Mouse (Mus musculus) thymus, postnatal 36 days (tissue): ENCODE measurements around the gene Hectd4.
"Not testable (repeated sequence)": the region's sequence is repeated elsewhere in the genome, so short reads cannot be mapped to it uniquely, and the experiment has no call there.

Experiments
- DNase-seq, 2 experiments: peaks; one replicate each; pipeline ENCODE4 v3.0.0; 2022; ENCODE audit warnings: mixed read lengths in 2 of 2

Gene Hectd4

GRCm38 (mm10) chr5:121292309-121293165 is 72.5 kb downstream of the Hectd4 start:
- DNase-seq: no peak

GRCm38 (mm10) chr5:121305009-121305408 is 85.0 kb downstream of the Hectd4 start:
- DNase-seq: no peak

- DNase-seq: no peak
Measured at GRCm38 (mm10) chr5:121307620-121308019, 87.6 kb downstream of the Hectd4 start.

DNA sequence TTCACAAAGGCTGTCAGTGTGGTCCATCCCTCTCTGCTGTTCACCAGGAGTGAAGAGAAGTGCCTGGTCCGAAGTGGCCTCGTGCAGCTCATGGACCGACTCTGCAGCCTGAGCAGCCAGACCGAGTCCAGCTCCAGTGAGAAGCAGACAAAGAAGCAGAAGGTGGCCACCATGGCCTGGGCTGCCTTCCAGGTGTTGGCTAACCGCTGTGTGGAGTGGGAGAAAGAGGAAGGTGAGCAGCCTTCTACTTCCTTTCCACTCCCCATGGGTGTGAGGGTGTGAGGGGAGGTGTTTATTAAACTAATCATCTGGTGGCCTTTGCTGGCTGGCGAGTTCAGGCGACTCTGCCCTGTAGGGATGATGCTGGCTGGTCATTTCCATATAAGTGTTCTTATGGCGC is 91.6 kb downstream of the Hectd4 start:
- no peak for DNase-seq

DNA sequence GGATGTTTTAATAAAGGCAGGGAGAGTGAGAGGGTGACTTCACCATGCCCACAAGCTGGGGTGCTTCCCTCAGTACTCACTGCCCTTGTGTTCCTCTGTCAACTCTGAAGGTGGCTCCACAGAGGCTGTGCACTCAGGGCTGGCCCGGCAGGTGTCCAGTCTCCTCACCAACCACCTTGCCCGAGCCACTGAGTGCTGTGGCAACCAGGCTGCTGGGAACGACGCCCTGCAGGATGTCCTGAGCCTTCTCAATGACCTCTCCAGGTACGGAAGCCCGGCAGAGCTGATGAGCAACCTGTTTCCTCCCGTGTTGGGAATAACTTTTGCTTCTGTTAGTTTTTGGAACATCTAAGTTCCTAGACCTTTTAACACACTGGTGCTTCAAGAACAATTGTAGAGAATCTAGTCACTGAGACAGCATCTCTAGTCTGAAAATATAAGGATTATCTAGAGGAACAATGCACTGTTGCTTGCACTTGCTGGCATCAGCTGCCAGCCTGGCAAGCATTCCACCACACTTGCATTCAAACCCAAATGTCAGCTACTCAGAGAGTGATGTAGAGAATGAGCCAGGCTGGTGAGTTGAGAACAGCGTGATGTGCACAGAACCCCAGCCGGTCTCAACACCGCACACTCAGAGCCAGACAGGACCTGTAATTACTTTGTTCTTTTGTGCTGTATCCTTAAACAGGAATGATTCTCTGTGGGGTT is 93.9 kb downstream of the Hectd4 start:
- DNase-seq: no peak

GRCm38 (mm10) chr5:121326079-121326805 is 106.2 kb downstream of the Hectd4 start:
- DNase-seq: no peak

DNA sequence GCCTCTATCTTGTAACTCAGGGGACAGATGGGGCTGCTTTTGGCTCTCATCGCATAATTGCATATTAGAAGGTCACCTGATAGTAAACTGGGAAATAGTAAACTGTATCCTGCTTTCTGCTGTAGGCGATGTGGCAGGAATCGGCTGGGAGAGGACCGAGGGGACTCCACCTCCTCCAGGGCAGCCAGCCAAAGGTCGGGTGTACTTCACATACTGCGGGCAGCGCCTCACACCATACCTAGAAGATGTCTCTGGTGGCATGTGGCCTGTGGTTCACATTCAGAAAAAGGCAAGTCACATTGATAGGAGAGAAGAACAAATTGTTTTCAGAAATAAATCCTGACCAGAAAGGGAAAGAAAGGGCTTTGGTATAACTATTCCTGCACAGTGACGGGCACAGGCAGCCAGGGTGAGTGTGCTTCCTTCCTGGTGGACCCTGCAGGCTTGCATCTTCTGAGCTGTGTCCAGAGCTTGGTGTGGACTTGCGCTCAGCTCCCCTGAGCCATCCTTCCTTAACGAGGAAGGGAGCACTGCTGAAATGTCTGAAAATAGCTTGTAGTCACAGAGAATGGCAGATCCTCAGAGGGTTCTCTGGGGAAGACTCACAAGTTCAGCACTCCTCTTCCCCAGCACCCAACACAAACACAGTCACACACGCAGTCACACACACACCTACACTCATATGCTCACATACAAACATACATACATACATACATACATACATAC is 109.5 kb downstream of the Hectd4 start:
- no peak for DNase-seq

GRCm38 (mm10) chr5:121330154-121330816 is 110.3 kb downstream of the Hectd4 start:
- DNase-seq: not testable (repeated sequence)

DNA sequence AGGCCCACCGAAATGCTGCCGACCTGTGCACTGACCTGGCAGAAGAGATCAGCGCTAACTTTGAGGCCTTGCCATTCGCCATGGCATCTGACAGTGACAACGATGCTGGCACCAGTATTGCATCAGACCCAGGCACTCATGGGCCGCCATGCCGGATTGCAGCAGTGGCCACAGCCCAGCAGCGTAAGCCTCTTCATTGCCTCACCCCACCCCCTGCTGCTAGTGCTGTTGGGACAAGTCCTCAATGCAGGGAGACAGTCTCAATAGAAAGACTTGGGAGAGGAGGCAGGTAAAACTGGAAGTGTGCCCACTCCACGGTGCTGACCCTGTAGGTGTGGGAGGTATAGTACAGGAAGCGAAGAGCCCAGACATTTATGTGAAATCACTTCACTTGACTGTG is 111.7 kb downstream of the Hectd4 start:
- DNase-seq: no peak

DNA sequence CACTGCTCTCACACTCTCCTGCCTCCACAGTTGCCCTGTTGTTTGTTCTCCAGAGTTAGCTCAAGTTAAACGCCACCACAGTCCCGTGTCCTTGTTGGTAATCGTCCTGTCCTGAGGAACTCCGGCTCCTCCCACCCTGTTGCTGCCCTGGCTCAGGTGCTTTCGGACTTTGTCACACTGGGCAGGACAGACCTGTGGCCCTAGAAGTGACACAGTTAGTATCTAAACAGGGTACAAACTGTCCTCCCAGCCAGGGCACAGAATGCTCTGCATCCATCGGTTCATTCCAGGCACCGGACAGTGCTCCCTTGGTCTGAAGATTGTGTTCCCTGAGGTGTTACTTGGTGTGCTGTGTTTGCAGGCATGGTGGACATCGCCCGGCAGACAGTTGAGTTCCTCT is 114.0 kb downstream of the Hectd4 start:
- DNase-seq: no peak

- no peak for DNase-seq
Measured at GRCm38 (mm10) chr5:121334454-121334853, 114.4 kb downstream of the Hectd4 start.

DNA sequence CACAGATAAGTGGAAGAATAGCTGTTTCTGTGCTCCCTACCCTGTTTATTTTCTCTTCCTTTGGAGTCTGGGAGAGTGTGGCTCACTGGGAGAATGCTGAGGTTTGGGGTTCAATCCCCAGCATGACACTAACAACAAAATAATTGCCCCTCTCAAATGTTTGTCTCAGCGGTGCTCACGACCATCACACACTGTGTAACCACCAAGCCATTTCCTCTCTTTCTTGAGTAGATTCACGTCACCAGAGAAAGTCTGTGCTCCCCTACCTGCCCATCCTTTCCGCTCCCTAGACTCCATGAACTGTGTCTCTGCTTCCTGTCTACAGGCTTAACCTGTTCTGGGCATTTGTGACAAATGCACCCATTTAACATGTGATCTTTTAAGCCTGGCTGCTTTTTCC is 115.4 kb downstream of the Hectd4 start:
- no peak for DNase-seq

DNA sequence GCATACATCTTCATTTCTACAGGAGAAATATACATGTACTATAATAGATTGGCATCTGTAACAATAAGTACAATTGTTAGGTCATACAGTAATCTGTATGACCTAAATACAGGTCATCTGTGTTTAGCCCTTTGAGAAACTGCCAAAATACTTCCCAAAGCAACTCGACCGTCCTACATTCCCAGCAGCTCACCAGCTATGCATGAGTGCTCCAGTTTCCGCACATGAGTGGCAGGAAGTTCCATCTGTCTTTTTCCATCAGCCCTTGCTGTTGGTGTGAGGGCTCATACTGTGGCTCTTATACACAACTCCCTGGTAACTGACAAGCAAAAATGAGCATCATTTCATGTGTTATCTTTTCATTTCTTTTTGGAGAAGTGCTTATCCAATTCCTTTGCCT is 116.0 kb downstream of the Hectd4 start:
- no peak for DNase-seq

- DNase-seq: no peak
Measured at GRCm38 (mm10) chr5:121336776-121337175, 116.8 kb downstream of the Hectd4 start.

- DNase-seq: no peak
Measured at GRCm38 (mm10) chr5:121339507-121340230, 119.7 kb downstream of the Hectd4 start.

DNA sequence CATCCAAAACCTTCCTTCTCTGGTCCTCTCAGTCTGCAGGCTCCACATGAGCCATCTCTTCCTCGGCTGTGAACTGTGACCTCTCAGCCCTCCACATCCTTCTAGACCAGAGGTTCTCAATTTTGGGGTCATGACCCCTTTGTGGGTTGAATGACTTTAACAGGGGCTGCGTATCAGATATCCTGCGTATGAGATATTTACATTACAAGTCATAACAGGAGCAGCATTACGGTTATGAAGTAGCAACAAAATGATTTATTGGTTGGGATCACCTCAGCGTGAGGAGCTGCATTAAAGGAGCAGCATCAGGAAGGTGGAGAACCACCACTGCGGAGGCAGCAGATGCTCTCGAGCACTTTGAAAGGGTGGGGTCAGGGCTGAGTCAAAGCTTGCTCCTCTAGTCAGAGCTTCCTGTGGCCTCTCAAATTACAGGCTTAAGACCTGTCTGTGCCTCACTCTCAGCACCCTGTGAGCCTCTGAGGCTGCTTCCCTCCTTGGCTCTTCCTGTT is 121.0 kb downstream of the Hectd4 start:
- peak in 1 of 2 experiments; percentile 7 for DNase-seq

DNA sequence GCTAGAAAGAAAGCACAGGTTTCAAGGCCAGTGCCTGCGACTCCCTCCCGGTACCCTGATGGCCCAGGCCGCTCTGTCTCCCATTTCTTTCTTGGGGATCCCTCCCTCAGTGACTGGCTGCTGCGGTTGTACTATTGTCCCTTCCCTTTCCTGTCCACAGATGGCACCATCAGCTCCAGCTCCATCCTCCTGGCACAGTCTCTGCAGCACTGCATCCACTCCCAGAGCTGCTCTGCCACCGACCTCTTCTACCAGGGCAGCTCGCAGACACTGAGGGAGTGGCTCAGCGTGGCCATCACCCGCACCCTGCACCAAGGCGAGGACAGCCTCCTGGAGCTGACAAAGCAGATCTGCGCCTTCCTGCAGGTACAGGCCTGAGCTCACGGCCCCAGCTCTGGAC is 122.5 kb downstream of the Hectd4 start:
- no peak for DNase-seq

- no peak for DNase-seq
Measured at GRCm38 (mm10) chr5:121343997-121344396, 124.0 kb downstream of the Hectd4 start.

GRCm38 (mm10) chr5:121359229-121359628 is 139.2 kb downstream of the Hectd4 start:
- DNase-seq: no peak

- DNase-seq: no peak
Measured at GRCm38 (mm10) chr5:121361696-121362095, 141.7 kb downstream of the Hectd4 start.

DNA sequence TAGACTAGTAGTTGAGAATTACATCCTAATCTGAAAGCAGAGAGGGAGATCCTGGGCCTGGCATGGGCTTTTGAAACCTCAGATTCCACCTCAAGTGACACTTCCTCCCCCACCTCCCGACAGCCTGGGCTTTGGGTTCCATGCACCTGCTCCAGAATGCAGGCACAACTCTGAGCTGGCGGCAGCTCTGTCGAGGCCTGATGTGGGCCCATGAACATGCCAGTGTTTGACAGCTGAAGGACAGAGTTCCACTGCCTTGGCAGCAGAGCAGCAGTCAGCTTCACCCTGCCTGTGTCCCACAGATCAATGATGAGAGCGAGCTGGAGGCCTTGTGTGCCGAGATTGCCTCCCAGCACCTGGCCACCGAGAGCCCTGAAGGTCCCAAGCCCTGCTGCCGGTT is 143.4 kb downstream of the Hectd4 start:
- no peak for DNase-seq
